Mouse (Mus musculus) intestine, embryonic 15.5 days (tissue): Measurements from ENCODE around the gene Mmp9. TPM values are rescaled to one million over a fixed set of nuclear protein-coding genes. Genes with fewer than 3 reads are reported as not detected.

Experiments
- ATAC-seq: fragments of 200-750 bp; cut with Nextera tagmentation; 2 replicates; pipeline ENCODE4 v1.8.0; 2017; ENCODE audit warnings: moderate TSS enrichment, moderate library complexity
- H3K27ac ChIP-seq: fragments of 300-500 bp; sonication (generic); 2 replicates; pipeline ENCODE4 v1.5.1; 2015; ENCODE audit warnings: mild to moderate bottlenecking, inconsistent platforms
- H3K27me3 ChIP-seq: fragments of 300-500 bp; sonication (generic); replicated peaks from 2 replicates; pipeline ENCODE4 v1.6.1; 2015; ENCODE audit warnings: inconsistent platforms
- H3K36me3 ChIP-seq: fragments of 300-500 bp; sonication (generic); 2 replicates; pipeline ENCODE4 v1.6.1; 2015; ENCODE audit warnings: inconsistent platforms
- H3K4me1 ChIP-seq: fragments of 300-500 bp; sonication (generic); replicated peaks from 2 replicates; pipeline ENCODE4 v1.6.1; 2015; ENCODE audit warnings: inconsistent platforms
- H3K4me2 ChIP-seq: fragments of 300-500 bp; sonication (generic); replicated peaks from 2 replicates; pipeline ENCODE4 v1.6.1; 2015; ENCODE audit warnings: mild to moderate bottlenecking, inconsistent platforms
- H3K4me3 ChIP-seq: fragments of 300-500 bp; sonication (generic); replicated peaks from 2 replicates; pipeline ENCODE4 v1.5.1; 2015; ENCODE audit warnings: inconsistent platforms
- H3K9ac ChIP-seq: fragments of 300-500 bp; sonication (generic); 2 replicates; pipeline ENCODE4 v1.6.1; 2015; ENCODE audit warnings: inconsistent platforms
- H3K9me3 ChIP-seq: fragments of 300-500 bp; sonication (generic); 2 replicates; pipeline ENCODE4 v1.6.1; 2016; ENCODE audit warnings: inconsistent platforms
- WGBS: fragments of 180-500 bp; shearing (Covaris S2); methylation state at CpG from one replicate; pipeline ENCODE4 v1.1.7; 2015; 5-methylcytosine and 5-hydroxymethylcytosine counted together
- polyA plus RNA-seq: library from polyadenylated mRNA; unstranded; fragments of >200 nt; fragmentation: Nextera tagmentation; extraction: Ambion mirVana; gene quantifications from 2 replicates; pipeline ENCODE4 v1.2.1, GENCODE M21; 2015

Gene Mmp9
- polyA plus RNA-seq, 1 experiment from 2014 or later = 5.2 TPM

DNA sequence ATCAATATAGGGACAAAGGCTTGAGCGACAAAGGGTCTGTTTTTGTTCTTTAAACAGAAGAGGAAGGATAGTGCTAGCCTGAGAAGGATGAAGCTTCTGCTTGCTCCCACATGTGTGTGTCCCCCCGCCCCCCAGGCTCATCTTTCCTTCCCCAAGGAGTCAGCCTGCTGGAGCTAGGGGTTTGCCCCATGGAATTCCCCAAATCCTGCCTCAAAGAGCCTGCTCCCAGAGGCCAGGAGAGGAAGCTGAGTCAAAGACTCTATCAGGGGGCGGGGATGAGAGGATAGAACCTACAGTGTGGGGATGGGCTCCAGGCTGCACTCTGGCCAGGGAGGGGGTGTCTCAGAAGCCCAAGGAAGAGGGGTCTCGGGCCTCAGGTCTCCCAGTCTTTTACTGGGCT lies 6.9 kb downstream of the Mmp9 start:
- no peaks in the 10 kb centered on the region for H3K9me3 ChIP-seq
- H3K4me1 ChIP-seq = peaks cover 14% of the 10 kb centered on the region; the same call in 1 of the 2 replicates
- no peaks in the 10 kb centered on the region for H3K36me3 ChIP-seq
- H3K9ac ChIP-seq = no peak overlapping the region
- peaks cover 60% of the 10 kb centered on the region for H3K27me3 ChIP-seq
- no peak overlapping the region for H3K4me2 ChIP-seq
- no peak overlapping the region for H3K4me3 ChIP-seq
- 43% methylated on average over 4 of the region's 4 CpGs for WGBS
- no peak for ATAC-seq
- H3K27ac ChIP-seq = no peak overlapping the region

DNA sequence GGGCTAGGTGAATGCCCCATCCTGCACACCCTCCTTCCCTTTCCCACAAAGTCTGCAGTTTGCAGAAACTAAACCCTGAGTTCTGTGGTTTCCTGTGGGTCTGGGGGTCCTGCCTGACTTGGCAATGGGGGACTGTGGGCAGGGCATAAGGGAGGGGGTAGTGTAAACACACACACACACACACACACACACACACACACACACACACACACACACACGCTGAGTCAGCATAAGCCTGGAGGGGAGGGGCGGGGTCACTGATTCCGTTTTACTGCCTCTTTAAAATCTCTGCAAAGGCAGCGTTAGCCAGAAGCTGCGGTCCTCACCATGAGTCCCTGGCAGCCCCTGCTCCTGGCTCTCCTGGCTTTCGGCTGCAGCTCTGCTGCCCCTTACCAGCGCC lies 7.3 kb downstream of the Mmp9 start:
- H3K4me2 ChIP-seq = no peak overlapping the region
- no peak overlapping the region for H3K27ac ChIP-seq
- H3K4me3 ChIP-seq = no peak overlapping the region
- peaks cover 17% of the 10 kb centered on the region; the same call in 1 of the 2 replicates for H3K4me1 ChIP-seq
- ATAC-seq = no peak
- H3K27me3 ChIP-seq = peaks cover 63% of the 10 kb centered on the region
- no peaks in the 10 kb centered on the region for H3K9me3 ChIP-seq
- no peaks in the 10 kb centered on the region for H3K36me3 ChIP-seq
- WGBS = 1% methylated on average over 7 of the region's 7 CpGs
- H3K9ac ChIP-seq = no peak overlapping the region; the same call in 1 of the 2 replicates

DNA sequence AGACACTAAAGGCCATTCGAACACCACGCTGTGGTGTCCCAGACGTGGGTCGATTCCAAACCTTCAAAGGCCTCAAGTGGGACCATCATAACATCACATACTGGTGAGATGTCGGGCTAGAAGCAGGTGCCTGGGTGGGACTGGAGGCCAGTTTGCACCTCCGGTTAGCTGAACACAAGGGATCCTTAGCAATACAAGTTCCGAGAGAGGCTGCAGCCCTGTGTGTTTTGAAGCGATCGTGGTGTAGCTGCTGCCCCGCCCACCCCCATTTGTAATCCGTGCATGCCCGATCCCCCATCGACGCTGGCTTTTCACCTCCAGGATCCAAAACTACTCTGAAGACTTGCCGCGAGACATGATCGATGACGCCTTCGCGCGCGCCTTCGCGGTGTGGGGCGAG lies 8.4 kb downstream of the Mmp9 start:
- H3K4me3 ChIP-seq = peak overlapping the region; percentile 20
- peak overlapping the region; percentile 32 for H3K4me2 ChIP-seq
- no peaks in the 10 kb centered on the region for H3K9me3 ChIP-seq
- H3K27me3 ChIP-seq = peaks cover 63% of the 10 kb centered on the region
- WGBS = 8% methylated on average over 25 of the region's 25 CpGs
- H3K4me1 ChIP-seq = peaks cover 19% of the 10 kb centered on the region; the same call in 1 of the 2 replicates
- no peak overlapping the region for H3K27ac ChIP-seq
- ATAC-seq = no peak
- no peak overlapping the region for H3K9ac ChIP-seq
- H3K36me3 ChIP-seq = no peaks in the 10 kb centered on the region

DNA sequence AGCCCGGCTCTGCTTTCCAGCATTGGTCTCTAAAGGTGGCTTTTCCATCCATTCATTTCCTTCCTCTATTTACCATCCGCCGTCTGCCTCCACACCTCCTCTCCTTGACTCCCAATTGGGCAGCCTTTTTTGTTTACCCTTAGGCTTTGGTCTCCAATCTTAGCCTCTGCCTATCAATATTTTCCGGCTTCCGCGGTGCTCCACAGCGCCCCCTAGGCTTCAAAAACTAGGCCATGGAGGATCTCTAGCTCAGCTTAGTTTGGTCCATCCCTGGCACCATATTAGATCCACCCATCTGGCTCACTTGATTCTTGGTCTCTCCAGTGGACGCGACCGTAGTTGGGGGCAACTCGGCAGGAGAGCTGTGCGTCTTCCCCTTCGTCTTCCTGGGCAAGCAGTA lies 9.9 kb downstream of the Mmp9 start:
- H3K27ac ChIP-seq = no peak overlapping the region
- no peak overlapping the region for H3K4me2 ChIP-seq
- no peak for ATAC-seq
- no peak overlapping the region for H3K4me3 ChIP-seq
- H3K4me1 ChIP-seq = peaks cover 19% of the 10 kb centered on the region; the same call in 1 of the 2 replicates
- WGBS = 26% methylated on average over 13 of the region's 13 CpGs
- no peaks in the 10 kb centered on the region for H3K36me3 ChIP-seq
- no peak overlapping the region for H3K9ac ChIP-seq
- H3K27me3 ChIP-seq = peaks cover 62% of the 10 kb centered on the region
- H3K9me3 ChIP-seq = no peaks in the 10 kb centered on the region

DNA sequence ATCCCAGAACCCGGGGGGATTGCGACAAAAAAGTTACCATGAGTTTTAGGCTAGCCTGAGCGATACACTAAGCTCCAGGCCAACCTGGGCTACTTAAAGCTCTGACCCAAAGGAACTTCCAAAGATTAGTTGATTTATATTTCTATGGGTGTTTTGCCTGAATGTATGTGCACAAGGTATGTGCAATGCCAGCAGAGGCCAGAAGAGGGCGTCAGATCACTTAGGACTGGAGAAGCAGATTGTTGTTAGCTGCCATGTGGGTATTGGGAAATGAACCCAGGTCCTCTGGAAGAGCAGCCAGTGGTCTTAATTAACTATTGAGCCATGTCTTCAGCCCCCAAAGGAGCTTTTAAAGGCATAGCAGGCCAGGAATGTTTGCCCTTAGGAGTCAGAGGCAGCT lies 11.2 kb downstream of the Mmp9 start:
- no peak overlapping the region for H3K9ac ChIP-seq
- no peak for ATAC-seq
- WGBS = 82% methylated on average over 4 of the region's 4 CpGs
- H3K27me3 ChIP-seq = peaks cover 59% of the 10 kb centered on the region
- H3K4me2 ChIP-seq = no peak overlapping the region
- no peak overlapping the region for H3K4me3 ChIP-seq
- peaks cover 19% of the 10 kb centered on the region; the same call in 1 of the 2 replicates for H3K4me1 ChIP-seq
- H3K36me3 ChIP-seq = no peaks in the 10 kb centered on the region
- H3K27ac ChIP-seq = no peak overlapping the region
- no peaks in the 10 kb centered on the region for H3K9me3 ChIP-seq

DNA sequence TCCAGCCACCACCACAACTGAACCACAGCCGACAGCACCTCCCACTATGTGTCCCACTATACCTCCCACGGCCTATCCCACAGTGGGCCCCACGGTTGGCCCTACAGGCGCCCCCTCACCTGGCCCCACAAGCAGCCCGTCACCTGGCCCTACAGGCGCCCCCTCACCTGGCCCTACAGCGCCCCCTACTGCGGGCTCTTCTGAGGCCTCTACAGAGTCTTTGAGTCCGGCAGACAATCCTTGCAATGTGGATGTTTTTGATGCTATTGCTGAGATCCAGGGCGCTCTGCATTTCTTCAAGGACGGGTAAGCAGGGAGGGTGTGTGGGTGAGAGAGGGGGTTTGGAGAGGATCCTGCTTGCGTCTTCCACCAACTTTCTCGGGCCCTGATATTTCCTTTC lies 11.9 kb downstream of the Mmp9 start:
- Histone ChIP-seq H3K4me1 (peaks cover 19% of the 10 kb centered on the region; the same call in 1 of the 2 replicates), H3K9me3 (no peaks in the 10 kb centered on the region), H3K36me3 (no peaks in the 10 kb centered on the region), H3K4me2 (no peak overlapping the region), H3K4me3 (no peak overlapping the region), H3K27me3 (peaks cover 54% of the 10 kb centered on the region), H3K27ac (no peak overlapping the region), H3K9ac (no peak overlapping the region)
- WGBS = 37% methylated on average over 13 of the region's 13 CpGs
- ATAC-seq = no peak

DNA sequence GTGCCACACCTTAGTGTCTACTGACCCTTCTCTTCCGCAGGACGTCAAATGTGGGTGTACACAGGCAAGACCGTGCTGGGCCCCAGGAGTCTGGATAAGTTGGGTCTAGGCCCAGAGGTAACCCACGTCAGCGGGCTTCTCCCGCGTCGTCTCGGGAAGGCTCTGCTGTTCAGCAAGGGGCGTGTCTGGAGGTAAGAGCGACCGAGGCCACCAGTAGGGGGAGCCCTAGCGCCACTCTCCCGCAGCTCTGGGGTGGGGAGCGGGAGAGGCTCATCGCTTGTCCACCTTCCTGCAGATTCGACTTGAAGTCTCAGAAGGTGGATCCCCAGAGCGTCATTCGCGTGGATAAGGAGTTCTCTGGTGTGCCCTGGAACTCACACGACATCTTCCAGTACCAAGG lies 12.6 kb downstream of the Mmp9 start:
- ATAC-seq = peak; percentile 88
- H3K4me1 ChIP-seq = peaks cover 17% of the 10 kb centered on the region; the same call in 1 of the 2 replicates
- peaks cover 46% of the 10 kb centered on the region for H3K27me3 ChIP-seq
- H3K9ac ChIP-seq = no peak overlapping the region
- peak overlapping the region; percentile 43 for H3K4me2 ChIP-seq
- H3K4me3 ChIP-seq = no peak overlapping the region
- H3K36me3 ChIP-seq = no peaks in the 10 kb centered on the region
- no peaks in the 10 kb centered on the region for H3K9me3 ChIP-seq
- H3K27ac ChIP-seq = no peak overlapping the region
- WGBS = 2% methylated on average over 21 of the region's 21 CpGs

DNA sequence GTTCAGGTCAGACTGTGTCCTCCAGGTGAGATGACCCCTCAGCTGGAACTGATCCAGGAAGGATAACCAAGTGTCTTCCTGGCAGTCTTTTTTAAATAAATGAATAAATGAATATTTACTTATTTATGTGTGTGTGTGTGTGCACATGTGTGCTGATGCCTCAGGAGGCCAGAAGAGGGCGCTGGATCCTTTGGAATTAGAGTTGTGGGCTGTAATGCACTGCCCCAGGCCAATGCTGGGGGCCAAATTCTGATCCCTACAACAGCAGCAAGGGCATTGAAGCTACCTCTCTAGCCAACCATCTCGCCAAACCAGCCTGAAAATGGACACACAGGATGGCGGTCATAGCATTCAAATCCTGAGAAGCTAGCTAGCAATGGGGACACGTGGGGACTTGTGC lies 15.1 kb downstream of the Mmp9 start:
- Histone ChIP-seq H3K27me3 (peaks cover 21% of the 10 kb centered on the region), H3K27ac (no peak overlapping the region), H3K9me3 (no peaks in the 10 kb centered on the region), H3K9ac (no peak overlapping the region), H3K4me2 (no peak overlapping the region), H3K4me3 (no peak overlapping the region), H3K36me3 (no peaks in the 10 kb centered on the region), H3K4me1 (peaks cover 8% of the 10 kb centered on the region)
- ATAC-seq = no peak
- WGBS = 70% methylated on average over 4 of the region's 4 CpGs

DNA sequence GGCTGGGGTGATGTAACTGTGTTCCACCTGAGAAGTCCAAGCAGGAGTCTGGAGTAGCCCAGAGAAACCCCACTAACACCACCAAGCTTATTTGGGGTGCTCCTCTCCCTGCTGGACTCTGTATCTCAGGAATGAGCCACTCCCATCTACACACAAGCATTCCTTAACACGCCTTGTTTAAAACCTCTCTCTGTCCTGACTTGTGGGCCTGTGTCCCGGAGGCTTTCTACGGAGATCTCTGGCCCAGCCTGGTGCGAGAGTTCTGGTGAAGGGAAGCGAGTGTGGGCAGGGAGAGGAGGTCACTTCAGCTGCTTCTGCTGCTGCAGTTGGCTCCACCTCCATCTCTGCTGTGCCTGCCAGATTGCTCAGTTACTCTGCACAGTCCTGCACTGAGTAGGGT lies 15.6 kb downstream of the Mmp9 start:
- Histone ChIP-seq H3K4me3 (no peak overlapping the region), H3K4me2 (no peak overlapping the region), H3K36me3 (no peaks in the 10 kb centered on the region), H3K9ac (no peak overlapping the region), H3K27ac (no peak overlapping the region), H3K4me1 (peaks cover 11% of the 10 kb centered on the region), H3K9me3 (no peaks in the 10 kb centered on the region), H3K27me3 (peaks cover 16% of the 10 kb centered on the region)
- 50% methylated on average over 5 of the region's 5 CpGs for WGBS
- ATAC-seq = no peak

DNA sequence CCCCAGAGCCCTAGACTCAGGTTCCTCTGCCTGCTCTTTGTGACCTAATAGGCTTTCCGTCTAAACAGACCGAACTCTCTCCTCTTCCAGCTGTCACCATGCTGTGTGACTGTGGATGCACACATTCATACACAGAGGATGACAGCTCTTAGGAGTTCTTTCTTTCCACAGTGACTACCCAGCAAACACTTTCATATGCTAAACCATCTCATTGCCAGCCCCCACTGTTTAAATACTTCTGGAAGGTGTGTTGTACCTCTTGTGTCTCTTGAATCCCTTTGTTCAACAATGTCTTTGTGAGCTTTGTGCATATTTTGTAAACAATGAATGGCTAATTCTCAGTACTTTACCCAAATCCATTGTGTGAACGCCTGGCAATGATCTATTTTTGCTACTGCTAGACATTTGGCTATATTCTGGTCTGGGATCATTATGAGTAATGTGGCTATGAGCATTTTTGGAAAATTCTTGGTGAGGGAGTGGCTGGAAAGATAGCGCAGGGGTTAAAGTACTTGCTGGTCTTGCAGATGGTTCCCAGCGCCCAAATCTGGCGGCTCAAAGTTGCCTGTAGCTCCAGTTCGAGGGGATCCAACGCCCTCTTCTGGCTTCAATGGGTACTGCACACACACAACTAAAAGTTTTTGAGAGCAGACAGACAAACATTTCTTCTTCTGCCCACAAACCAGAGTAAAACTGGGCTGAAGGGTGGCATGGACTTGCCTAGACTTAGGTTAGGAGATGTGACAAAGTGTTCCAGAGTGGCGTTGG lies 17.2 kb downstream of the Mmp9 start:
- Histone ChIP-seq H3K27me3 (peaks cover under 1% of the 10 kb centered on the region; the same call in 1 of the 2 replicates), H3K9ac (no peak overlapping the region), H3K9me3 (no peaks in the 10 kb centered on the region), H3K4me1 (peaks cover 13% of the 10 kb centered on the region), H3K27ac (no peak overlapping the region), H3K4me3 (no peak overlapping the region), H3K4me2 (no peak overlapping the region), H3K36me3 (no peaks in the 10 kb centered on the region)
- ATAC-seq = no peak
- WGBS = 62% methylated on average over 9 of the region's 9 CpGs

DNA sequence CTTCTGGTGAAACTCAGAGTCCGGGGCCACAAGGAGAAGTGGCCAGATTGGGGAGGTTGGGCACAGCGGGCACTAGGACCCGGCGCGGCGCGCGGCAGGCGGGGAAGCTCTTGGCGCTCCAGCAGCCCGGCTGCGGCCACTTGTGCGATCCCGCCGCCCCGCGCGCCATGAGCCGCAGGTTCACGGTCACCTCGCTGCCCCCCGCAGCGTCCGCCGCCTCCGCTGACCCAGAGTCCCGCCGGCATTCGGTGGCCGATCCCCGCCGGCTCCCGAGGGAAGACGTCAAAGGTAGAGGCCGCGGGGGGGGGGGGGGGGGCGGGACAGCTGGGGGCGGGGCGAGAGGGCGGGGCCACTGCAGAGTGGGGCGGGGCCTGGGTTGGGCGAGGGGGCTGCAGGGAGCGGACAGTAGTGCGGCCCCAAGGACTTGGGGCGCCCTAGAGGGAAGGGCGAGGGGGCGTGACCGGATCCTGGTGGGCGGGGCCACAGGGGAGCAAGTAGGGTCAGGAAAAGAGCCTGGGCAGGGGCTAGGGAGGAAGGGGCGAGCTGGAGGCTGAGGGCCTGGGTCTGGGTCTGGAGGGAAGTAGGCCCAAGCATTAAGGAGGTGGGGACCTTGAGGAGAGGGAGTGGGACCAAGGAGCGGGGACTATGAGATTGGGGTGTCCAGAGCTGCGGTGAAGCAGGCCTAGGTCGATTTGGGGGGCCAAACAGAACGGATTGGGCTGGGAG lies 20.3 kb downstream of the Mmp9 start, which contains the start of gene Slc12a5:
TSS of gene Slc12a5 (plus strand) at position 87 of the 726 bp plus-strand sequence.
- peak within 1 kb of the TSS; percentile 55 for H3K4me3 ChIP-seq
- peaks cover 5% of the 10 kb centered on the region; the same call in 1 of the 2 replicates for H3K27me3 ChIP-seq
- H3K4me1 ChIP-seq = peaks cover 9% of the 10 kb centered on the region; the same call in 1 of the 2 replicates
- peak within 1 kb of the TSS; percentile 70 for H3K4me2 ChIP-seq
- ATAC-seq = peak; percentile 85
- H3K27ac ChIP-seq = no peak within 1 kb of the TSS
- H3K9me3 ChIP-seq = no peaks in the 10 kb centered on the region
- H3K9ac ChIP-seq = peak within 1 kb of the TSS; percentile 45
- H3K36me3 ChIP-seq = no peaks in the 10 kb centered on the region
- under 1% methylated on average over 25 of the region's 54 CpGs for WGBS

DNA sequence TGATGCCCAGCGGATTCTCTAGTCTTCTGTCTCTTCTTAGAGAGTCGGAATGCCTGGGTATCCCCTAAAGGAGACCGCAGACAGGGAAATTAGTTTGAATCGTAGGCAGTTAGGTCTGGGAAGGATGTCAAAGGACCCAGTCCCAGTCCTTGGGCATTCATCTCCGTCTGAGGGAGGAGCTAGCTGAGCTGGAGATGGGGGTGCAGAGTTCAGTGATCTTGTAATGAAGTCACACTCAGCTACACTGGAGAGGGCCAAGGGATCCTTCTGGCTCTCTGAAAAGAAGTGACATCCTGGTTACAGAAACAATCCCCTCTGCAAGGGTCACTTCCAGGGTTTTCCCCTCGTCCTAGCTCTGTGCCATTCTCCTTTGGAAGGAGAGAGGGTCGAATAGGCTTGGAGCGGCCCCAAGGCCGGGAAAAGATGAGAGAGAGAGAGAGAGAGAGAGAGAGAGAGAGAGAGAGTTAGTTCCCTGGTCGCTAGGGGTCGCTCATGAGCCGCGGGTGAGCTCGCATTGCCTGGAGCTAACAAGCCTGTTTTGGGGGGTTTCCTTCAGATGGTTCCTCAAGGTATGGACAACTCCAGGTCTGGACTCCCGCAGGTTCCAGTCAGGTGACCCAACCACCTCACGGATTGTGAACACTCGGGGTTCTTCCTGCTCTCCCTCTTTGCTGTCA lies 21.1 kb downstream of the Mmp9 start:
- Histone ChIP-seq H3K27me3 (peaks cover 10% of the 10 kb centered on the region), H3K9me3 (no peaks in the 10 kb centered on the region), H3K4me2 (peak overlapping the region; percentile 70), H3K36me3 (no peaks in the 10 kb centered on the region), H3K4me3 (no peak overlapping the region), H3K4me1 (peaks cover 9% of the 10 kb centered on the region; the same call in 1 of the 2 replicates), H3K27ac (no peak overlapping the region), H3K9ac (no peak overlapping the region)
- ATAC-seq = peak; percentile 30; the same call in 1 of the 2 replicates
- WGBS = 11% methylated on average over 17 of the region's 17 CpGs
